Mouse (Mus musculus): Measurements from ENCODE around the gene Rbm8a2. TPM values are rescaled to one million over a fixed set of nuclear protein-coding genes. Genes with fewer than 3 reads are reported as not detected.
"Not testable (repeated sequence)": the region's sequence is repeated elsewhere in the genome, so short reads cannot be mapped to it uniquely, and the experiment has no call there.

Gene Rbm8a2
- 0.32 and 0.58 TPM in 2 replicates for total RNA-seq (2012; rRNA removed)

- DNase-seq (ENCODE audit: low read depth, low spot score); H3K9me3 ChIP-seq (ENCODE audit: control insufficient read depth, insufficient read depth, low read depth, low read length); H3K4me1 ChIP-seq (ENCODE audit: control insufficient read depth in 2 of 2, insufficient read depth in 2 of 2, low read length in 2 of 2, poor library complexity in 1 of 2); H3K27ac ChIP-seq (ENCODE audit: insufficient read depth, low read depth, low read length, poor library complexity, severe bottlenecking); H3K36me3 ChIP-seq (ENCODE audit: control insufficient read depth, insufficient read depth, low read length, poor library complexity, severe bottlenecking); in situ Hi-C loops (cut with MboI; ENCODE audit: low sequenced_read_pairs in 2 of 2, unreplicated experiment in 2 of 2); H3K4me3 ChIP-seq (ENCODE audit: insufficient read depth in 1 of 2, low read depth in 1 of 2, low read length in 2 of 2, poor library complexity in 1 of 2, severe bottlenecking in 1 of 2); H3K9ac ChIP-seq (ENCODE audit: insufficient read depth, low read depth, low read length, poor library complexity, severe bottlenecking): not testable (repeated sequence)
Observed at GRCm38 (mm10) chr1:175979014-175979413, at the start of gene Rbm8a2. Rbm8a2 (minus strand) TSS chr1:175979114.

- in situ Hi-C loops (cut with MboI; ENCODE audit: low sequenced_read_pairs in 2 of 2, unreplicated experiment in 2 of 2): no loop called here
- no peak overlapping the region for H3K9ac ChIP-seq (ENCODE audit: insufficient read depth, low read depth, low read length, poor library complexity, severe bottlenecking)
- H3K9me3 ChIP-seq (ENCODE audit: control insufficient read depth, insufficient read depth, low read depth, low read length): no peaks in the 10 kb centered on the region
- TF ChIP-seq ZNF384 (IDR thresholded peaks at IDR 0.05; ENCODE audit: low read depth, low read length) (0 out of 2 replicates have a peak, but pooled peaks have one; percentile 1), HCFC1 (IDR thresholded peaks at IDR 0.05; ENCODE audit: borderline replicate concordance, insufficient read depth, low read length) (no peak), MAFK (IDR thresholded peaks at IDR 0.05; ENCODE audit: insufficient read depth, low read depth, low read length) (no peak), ZC3H11A (IDR thresholded peaks at IDR 0.05; ENCODE audit: borderline replicate concordance, low read depth, low read length) (no peak)
- no peaks in the 10 kb centered on the region for H3K36me3 ChIP-seq (ENCODE audit: control insufficient read depth, insufficient read depth, low read length, poor library complexity, severe bottlenecking)
- peaks cover 3 to 4% of the 10 kb centered on the region in 2 experiments; a peak in 1 of 4 replicates for H3K4me1 ChIP-seq (ENCODE audit: control insufficient read depth in 2 of 2, insufficient read depth in 2 of 2, low read length in 2 of 2, poor library complexity in 1 of 2)
- no peak overlapping the region; the same call in 1 of the 2 replicates for H3K27ac ChIP-seq (ENCODE audit: insufficient read depth, low read depth, low read length, poor library complexity, severe bottlenecking)
- DNase-seq (ENCODE audit: low read depth, low spot score): no peak
- no peak overlapping the region for H3K4me3 ChIP-seq (ENCODE audit: insufficient read depth in 1 of 2, low read depth in 1 of 2, low read length in 2 of 2, poor library complexity in 1 of 2, severe bottlenecking in 1 of 2)
Observed at GRCm38 (mm10) chr1:176028397-176028796, 49.5 kb upstream of the Rbm8a2 start.

- in situ Hi-C loops (cut with MboI; ENCODE audit: low sequenced_read_pairs in 2 of 2, unreplicated experiment in 2 of 2): no loop called here
- H3K4me1 ChIP-seq (ENCODE audit: control insufficient read depth in 2 of 2, insufficient read depth in 2 of 2, low read length in 2 of 2, poor library complexity in 1 of 2): peaks cover 4 to 7% of the 10 kb centered on the region in 2 experiments; a peak in 2 of 4 replicates
- no peak overlapping the region for H3K4me3 ChIP-seq (ENCODE audit: insufficient read depth in 1 of 2, low read depth in 1 of 2, low read length in 2 of 2, poor library complexity in 1 of 2, severe bottlenecking in 1 of 2)
- no peak for DNase-seq (ENCODE audit: low read depth, low spot score)
- no peak overlapping the region for H3K27ac ChIP-seq (ENCODE audit: insufficient read depth, low read depth, low read length, poor library complexity, severe bottlenecking)
- H3K9ac ChIP-seq (ENCODE audit: insufficient read depth, low read depth, low read length, poor library complexity, severe bottlenecking): no peak overlapping the region
- H3K9me3 ChIP-seq (ENCODE audit: control insufficient read depth, insufficient read depth, low read depth, low read length): no peaks in the 10 kb centered on the region
- no peaks in the 10 kb centered on the region for H3K36me3 ChIP-seq (ENCODE audit: control insufficient read depth, insufficient read depth, low read length, poor library complexity, severe bottlenecking)
- TF ChIP-seq HCFC1 (IDR thresholded peaks at IDR 0.05; ENCODE audit: borderline replicate concordance, insufficient read depth, low read length): no peak
- TF ChIP-seq ZNF384 (IDR thresholded peaks at IDR 0.05; ENCODE audit: low read depth, low read length): no peak
- TF ChIP-seq ZC3H11A (IDR thresholded peaks at IDR 0.05; ENCODE audit: borderline replicate concordance, low read depth, low read length): no peak
- no peak for TF ChIP-seq CHD2 (IDR thresholded peaks at IDR 0.05; ENCODE audit: low read depth, low read length)
- TF ChIP-seq MAFK (IDR thresholded peaks at IDR 0.05; ENCODE audit: insufficient read depth, low read depth, low read length): no peak
Observed at GRCm38 (mm10) chr1:176024501-176024900, 45.6 kb upstream of the Rbm8a2 start.

GRCm38 (mm10) chr1:176018523-176018922 lies 39.6 kb upstream of the Rbm8a2 start:
- no peaks in the 10 kb centered on the region for H3K36me3 ChIP-seq (ENCODE audit: control insufficient read depth, insufficient read depth, low read length, poor library complexity, severe bottlenecking)
- no peak for DNase-seq (ENCODE audit: low read depth, low spot score)
- no peaks in the 10 kb centered on the region for H3K9me3 ChIP-seq (ENCODE audit: control insufficient read depth, insufficient read depth, low read depth, low read length)
- no peak overlapping the region for H3K4me3 ChIP-seq (ENCODE audit: insufficient read depth in 1 of 2, low read depth in 1 of 2, low read length in 2 of 2, poor library complexity in 1 of 2, severe bottlenecking in 1 of 2)
- peaks cover 0 to 4% of the 10 kb centered on the region in 2 experiments; a peak in 1 of 4 replicates for H3K4me1 ChIP-seq (ENCODE audit: control insufficient read depth in 2 of 2, insufficient read depth in 2 of 2, low read length in 2 of 2, poor library complexity in 1 of 2)
- H3K27ac ChIP-seq (ENCODE audit: insufficient read depth, low read depth, low read length, poor library complexity, severe bottlenecking): no peak overlapping the region
- H3K9ac ChIP-seq (ENCODE audit: insufficient read depth, low read depth, low read length, poor library complexity, severe bottlenecking): no peak overlapping the region
- TF ChIP-seq ZNF384 (IDR thresholded peaks at IDR 0.05; ENCODE audit: low read depth, low read length) (no peak), ZC3H11A (IDR thresholded peaks at IDR 0.05; ENCODE audit: borderline replicate concordance, low read depth, low read length) (no peak), MAFK (IDR thresholded peaks at IDR 0.05; ENCODE audit: insufficient read depth, low read depth, low read length) (no peak), CHD2 (IDR thresholded peaks at IDR 0.05; ENCODE audit: low read depth, low read length) (no peak), HCFC1 (IDR thresholded peaks at IDR 0.05; ENCODE audit: borderline replicate concordance, insufficient read depth, low read length) (no peak)
- in situ Hi-C loops (cut with MboI; ENCODE audit: low sequenced_read_pairs in 2 of 2, unreplicated experiment in 2 of 2): no loop called here

GRCm38 (mm10) chr1:176016076-176016475 lies 37.2 kb upstream of the Rbm8a2 start:
- Histone ChIP-seq H3K9me3 (ENCODE audit: control insufficient read depth, insufficient read depth, low read depth, low read length) (no peaks in the 10 kb centered on the region), H3K36me3 (ENCODE audit: control insufficient read depth, insufficient read depth, low read length, poor library complexity, severe bottlenecking) (no peaks in the 10 kb centered on the region), H3K4me1 (ENCODE audit: control insufficient read depth in 2 of 2, insufficient read depth in 2 of 2, low read length in 2 of 2, poor library complexity in 1 of 2) (peaks cover 0 to 2% of the 10 kb centered on the region in 2 experiments; a peak in 1 of 4 replicates), H3K27ac (ENCODE audit: insufficient read depth, low read depth, low read length, poor library complexity, severe bottlenecking) (no peak overlapping the region), H3K9ac (ENCODE audit: insufficient read depth, low read depth, low read length, poor library complexity, severe bottlenecking) (no peak overlapping the region), H3K4me3 (ENCODE audit: insufficient read depth in 1 of 2, low read depth in 1 of 2, low read length in 2 of 2, poor library complexity in 1 of 2, severe bottlenecking in 1 of 2) (no peak overlapping the region)
- TF ChIP-seq ZC3H11A (IDR thresholded peaks at IDR 0.05; ENCODE audit: borderline replicate concordance, low read depth, low read length): no peak
- in situ Hi-C loops (cut with MboI; ENCODE audit: low sequenced_read_pairs in 2 of 2, unreplicated experiment in 2 of 2): no loop called here
- DNase-seq (ENCODE audit: low read depth, low spot score): no peak

Data from ES-E14 (cell line).